Mouse (Mus musculus): Measurements from ENCODE around the gene Ccl4. TPM values are rescaled to one million over a fixed set of nuclear protein-coding genes. Genes with fewer than 3 reads are reported as not detected.

Ccl4 gene
- total and polyA plus RNA-seq, 2 experiments from 2014 or later = 0.58 TPM; not detected in 1

GRCm38 (mm10) chr11:83640141-83640540, 22.2 kb upstream of the Ccl4 start:
- H3K27ac ChIP-seq (ENCODE audit: low read depth, low read length) = no peak overlapping the region
- H3K4me3 ChIP-seq (ENCODE audit: low read depth, low read length) = no peak overlapping the region
- H3K4me2 ChIP-seq (ENCODE audit: low read depth) = no peak overlapping the region
- no peak overlapping the region for H3K9ac ChIP-seq
- no peaks in the 10 kb centered on the region for H3K4me1 ChIP-seq (ENCODE audit: insufficient read depth)
- DNase-seq = no peak
- ATAC-seq = no peak
- no peaks in the 10 kb centered on the region for H3K27me3 ChIP-seq (ENCODE audit: insufficient read depth, low read length)
- H3K36me3 ChIP-seq (ENCODE audit: insufficient read depth) = no peaks in the 10 kb centered on the region
- no peak for TF ChIP-seq CTCF (IDR thresholded peaks at IDR 0.05; ENCODE audit: low read depth)
- WGBS = 85% methylated on average over 5 of the region's 5 CpGs
- no peaks in the 10 kb centered on the region for H3K9me3 ChIP-seq (ENCODE audit: low read length)

DNA sequence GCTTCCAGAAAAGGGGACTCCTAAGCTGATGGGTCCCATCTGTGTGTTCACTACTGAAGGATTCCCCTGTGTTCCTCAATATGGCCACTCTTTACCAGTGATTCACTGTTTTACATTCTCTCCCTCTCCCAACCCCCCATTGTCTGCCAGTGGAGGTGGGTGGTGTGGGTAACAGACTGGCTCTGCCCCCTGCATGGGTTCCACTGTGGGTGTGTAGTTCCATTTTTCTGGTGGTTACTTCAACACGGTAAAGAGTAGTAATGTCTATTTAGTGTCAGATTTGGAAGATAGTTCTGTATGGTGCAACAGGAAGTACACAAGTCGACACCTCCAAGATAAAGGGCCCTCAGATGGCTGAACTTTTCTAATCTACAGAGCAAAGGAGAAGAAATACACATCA, 21.2 kb upstream of the Ccl4 start:
- Histone ChIP-seq H3K27ac (ENCODE audit: low read depth, low read length) (no peak overlapping the region), H3K9me3 (ENCODE audit: low read length) (no peaks in the 10 kb centered on the region), H3K27me3 (ENCODE audit: insufficient read depth, low read length) (no peaks in the 10 kb centered on the region), H3K4me3 (ENCODE audit: low read depth, low read length) (no peak overlapping the region), H3K36me3 (ENCODE audit: insufficient read depth) (no peaks in the 10 kb centered on the region), H3K9ac (no peak overlapping the region), H3K4me1 (ENCODE audit: insufficient read depth) (no peaks in the 10 kb centered on the region), H3K4me2 (ENCODE audit: low read depth) (no peak overlapping the region)
- DNase-seq (no peak), ATAC-seq (no peak)
- no peak for TF ChIP-seq CTCF (IDR thresholded peaks at IDR 0.05; ENCODE audit: low read depth)
- WGBS = 88% methylated on average over 2 of the region's 2 CpGs

DNA sequence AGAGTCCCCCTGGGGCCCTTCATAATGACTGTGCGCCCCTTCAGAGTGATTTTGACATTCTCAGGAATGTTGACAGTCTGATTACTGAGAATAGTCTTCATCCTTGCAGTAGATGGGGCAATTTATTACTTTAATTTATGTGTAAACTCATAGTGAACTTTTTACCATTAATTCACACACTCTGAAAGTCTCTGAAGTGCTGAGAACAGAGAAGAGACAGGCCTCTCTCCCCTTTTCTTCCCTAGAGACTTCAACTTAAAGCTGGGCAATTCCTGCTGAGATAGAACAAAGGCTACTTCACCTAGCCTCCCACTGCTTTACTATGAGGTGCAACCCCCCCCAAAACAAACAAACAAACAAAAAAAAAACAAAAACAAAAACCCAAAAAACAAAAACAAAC, 16.9 kb upstream of the Ccl4 start, which contains the start of gene Rpl9-ps1:
Gene Rpl9-ps1, minus strand, starts transcription at position 101 of the 400 bp plus-strand sequence.
- no peak within 1 kb of the TSS for H3K9ac ChIP-seq
- WGBS = 85% methylated on average over 1 of the region's 1 CpGs
- H3K27ac ChIP-seq (ENCODE audit: low read depth, low read length) = no peak within 1 kb of the TSS
- H3K4me1 ChIP-seq (ENCODE audit: insufficient read depth) = no peaks in the 10 kb centered on the region
- no peak for TF ChIP-seq CTCF (IDR thresholded peaks at IDR 0.05; ENCODE audit: low read depth)
- H3K9me3 ChIP-seq (ENCODE audit: low read length) = no peaks in the 10 kb centered on the region
- DNase-seq (no peak), ATAC-seq (no peak)
- no peak within 1 kb of the TSS for H3K4me3 ChIP-seq (ENCODE audit: low read depth, low read length)
- H3K4me2 ChIP-seq (ENCODE audit: low read depth) = no peak within 1 kb of the TSS
- no peaks in the 10 kb centered on the region for H3K27me3 ChIP-seq (ENCODE audit: insufficient read depth, low read length)
- no peaks in the 10 kb centered on the region for H3K36me3 ChIP-seq (ENCODE audit: insufficient read depth)

GRCm38 (mm10) chr11:83646356-83647149, 15.8 kb upstream of the Ccl4 start:
- no peak overlapping the region for H3K9ac ChIP-seq
- no peak for ATAC-seq
- H3K4me3 ChIP-seq (ENCODE audit: low read depth, low read length) = no peak overlapping the region
- no peaks in the 10 kb centered on the region for H3K27me3 ChIP-seq (ENCODE audit: insufficient read depth, low read length)
- no peaks in the 10 kb centered on the region for H3K36me3 ChIP-seq (ENCODE audit: insufficient read depth)
- H3K4me2 ChIP-seq (ENCODE audit: low read depth) = no peak overlapping the region
- no peak for TF ChIP-seq CTCF (IDR thresholded peaks at IDR 0.05; ENCODE audit: low read depth)
- no peak overlapping the region for H3K27ac ChIP-seq (ENCODE audit: low read depth, low read length)
- no peaks in the 10 kb centered on the region for H3K9me3 ChIP-seq (ENCODE audit: low read length)
- no peaks in the 10 kb centered on the region for H3K4me1 ChIP-seq (ENCODE audit: insufficient read depth)
- WGBS = 90% methylated on average over 6 of the region's 6 CpGs
- DNase-seq = no peak

GRCm38 (mm10) chr11:83649305-83649841, 13.0 kb upstream of the Ccl4 start, which contains the start of gene Ccl3:
TSS of gene Ccl3 (minus strand) at chr11:83649355.
- ATAC-seq (no peak), DNase-seq (no peak)
- WGBS = 75% methylated on average over 8 of the region's 8 CpGs
- Histone ChIP-seq H3K27me3 (ENCODE audit: insufficient read depth, low read length) (no peaks in the 10 kb centered on the region), H3K4me3 (ENCODE audit: low read depth, low read length) (no peak within 1 kb of the TSS), H3K4me1 (ENCODE audit: insufficient read depth) (no peaks in the 10 kb centered on the region), H3K4me2 (ENCODE audit: low read depth) (no peak within 1 kb of the TSS), H3K9ac (no peak within 1 kb of the TSS), H3K27ac (ENCODE audit: low read depth, low read length) (no peak within 1 kb of the TSS), H3K36me3 (ENCODE audit: insufficient read depth) (no peaks in the 10 kb centered on the region), H3K9me3 (ENCODE audit: low read length) (no peaks in the 10 kb centered on the region)
- no peak for TF ChIP-seq CTCF (IDR thresholded peaks at IDR 0.05; ENCODE audit: low read depth)

- no peak overlapping the region for H3K9ac ChIP-seq
- no peak for DNase-seq
- no peaks in the 10 kb centered on the region for H3K4me1 ChIP-seq (ENCODE audit: insufficient read depth)
- no peaks in the 10 kb centered on the region for H3K9me3 ChIP-seq (ENCODE audit: low read length)
- no peak overlapping the region for H3K27ac ChIP-seq (ENCODE audit: low read depth, low read length)
- no peak overlapping the region for H3K4me2 ChIP-seq (ENCODE audit: low read depth)
- H3K36me3 ChIP-seq (ENCODE audit: insufficient read depth) = no peaks in the 10 kb centered on the region
- no peak overlapping the region for H3K4me3 ChIP-seq (ENCODE audit: low read depth, low read length)
- no peaks in the 10 kb centered on the region for H3K27me3 ChIP-seq (ENCODE audit: insufficient read depth, low read length)
- no peak for ATAC-seq
- TF ChIP-seq CTCF (IDR thresholded peaks at IDR 0.05; ENCODE audit: low read depth) = no peak
- WGBS = 91% methylated on average over 8 of the region's 8 CpGs
Measured at GRCm38 (mm10) chr11:83654606-83655005, 7.8 kb upstream of the Ccl4 start.

GRCm38 (mm10) chr11:83657508-83657907, 4.9 kb upstream of the Ccl4 start:
- H3K36me3 ChIP-seq (ENCODE audit: insufficient read depth) = no peaks in the 10 kb centered on the region
- H3K4me3 ChIP-seq (ENCODE audit: low read depth, low read length) = no peak overlapping the region
- H3K27ac ChIP-seq (ENCODE audit: low read depth, low read length) = no peak overlapping the region
- H3K4me2 ChIP-seq (ENCODE audit: low read depth) = no peak overlapping the region
- H3K4me1 ChIP-seq (ENCODE audit: insufficient read depth) = no peaks in the 10 kb centered on the region
- ATAC-seq = no peak
- H3K9ac ChIP-seq = no peak overlapping the region
- no peaks in the 10 kb centered on the region for H3K9me3 ChIP-seq (ENCODE audit: low read length)
- H3K27me3 ChIP-seq (ENCODE audit: insufficient read depth, low read length) = no peaks in the 10 kb centered on the region
- DNase-seq = no peak
- TF ChIP-seq CTCF (IDR thresholded peaks at IDR 0.05; ENCODE audit: low read depth) = no peak
- 85% methylated on average over 3 of the region's 3 CpGs for WGBS
